Mouse (Mus musculus) CH12.LX (cell line): ENCODE data around the gene Klk7. TPM values are rescaled to one million over a fixed set of nuclear protein-coding genes. Genes with fewer than 3 reads are reported as not detected.

Source experiments
- DNase-seq: peaks from one replicate; pipeline ENCODE4 v3.0.0-alpha.2; 2013; ENCODE audit errors: extremely low read depth
- H3K27ac ChIP-seq: 2 replicates; pipeline ENCODE4 v1.5.1; 2012; ENCODE audit warnings: low read depth, mild to moderate bottlenecking, control low read depth, moderate library complexity; ENCODE audit not compliant: insufficient read depth
- H3K27me3 ChIP-seq: replicated peaks from 2 replicates; pipeline ENCODE3; 2012; ENCODE audit warnings: inconsistent platforms
- H3K36me3 ChIP-seq, 2 experiments: replicated peaks in 1 of 2; 2 replicates each; pipeline versions ENCODE3 to v1.6.1; 2012; ENCODE audit warnings: inconsistent platforms in 1 of 2, low read length in 1 of 2, mild to moderate bottlenecking in 1 of 2, mixed read lengths in 1 of 2, moderate library complexity in 1 of 2; ENCODE audit not compliant: control insufficient read depth in 1 of 2, insufficient read depth in 1 of 2
- H3K4me1 ChIP-seq, 2 experiments: 2 replicates each; pipeline ENCODE4 v1.6.1; 2012; ENCODE audit warnings: inconsistent platforms in 1 of 2, moderate library complexity in 1 of 2; ENCODE audit not compliant: insufficient read depth in 2 of 2, control insufficient read depth in 1 of 2
- H3K4me2 ChIP-seq: 2 replicates; pipeline ENCODE4 v1.6.1; 2012; ENCODE audit warnings: low read depth, mild to moderate bottlenecking, control low read depth; ENCODE audit not compliant: poor library complexity, insufficient read depth, severe bottlenecking
- H3K4me3 ChIP-seq, 3 experiments: fragments of 150-350 bp in 1 of 3; sonication (generic) in 1 of 3; replicated peaks in 1 of 3; 2 replicates each; pipeline versions ENCODE3 to v1.5.1; 2011 to 2012; ENCODE audit warnings: low read depth in 2 of 3, low read length in 2 of 3, mild to moderate bottlenecking in 2 of 3, moderate library complexity in 2 of 3, control low read depth in 1 of 3, improper control_type of control experiment in 1 of 3, inconsistent platforms in 1 of 3, mixed read lengths in 1 of 3; ENCODE audit not compliant: poor library complexity in 1 of 3
- H3K79me2 ChIP-seq: replicated peaks from 2 replicates; pipeline ENCODE4 v1.6.1; 2012; ENCODE audit warnings: mild to moderate bottlenecking, moderate library complexity; ENCODE audit not compliant: control insufficient read depth, poor library complexity, insufficient read depth, severe bottlenecking; ENCODE audit errors: extremely low read depth
- H3K9ac ChIP-seq: 2 replicates; pipeline ENCODE4 v1.6.1; 2012; ENCODE audit warnings: low read depth, mild to moderate bottlenecking, control low read depth, moderate library complexity; ENCODE audit not compliant: insufficient read depth
- H3K9me3 ChIP-seq: replicated peaks from 2 replicates; pipeline ENCODE3; 2012; ENCODE audit warnings: low read length, inconsistent platforms, mixed read lengths
- BHLHE40 ChIP-seq: IDR thresholded peaks from 2 replicates; pipeline ENCODE4 v1.6.1; 2011; ENCODE audit warnings: mild to moderate bottlenecking, low read depth, low read length, improper control_type of control experiment
- E2F4 ChIP-seq: IDR thresholded peaks from 2 replicates; pipeline ENCODE4 v1.6.1; 2011; ENCODE audit warnings: low read depth, low read length, improper control_type of control experiment; ENCODE audit not compliant: insufficient replicate concordance
- ELF1 ChIP-seq: IDR thresholded peaks from 2 replicates; pipeline ENCODE4 v1.6.1; 2014; ENCODE audit warnings: low read depth, mild to moderate bottlenecking, inconsistent platforms, low read length, improper control_type of control experiment
- GABPA ChIP-seq: IDR thresholded peaks from 2 replicates; pipeline ENCODE4 v1.6.1; 2012; ENCODE audit warnings: low read depth, low read length, improper control_type of control experiment, inconsistent platforms; ENCODE audit not compliant: insufficient replicate concordance
- IRF4 ChIP-seq: IDR thresholded peaks from 2 replicates; pipeline ENCODE4 v1.6.1; 2014; ENCODE audit warnings: low read depth, mild to moderate bottlenecking, inconsistent platforms, low read length, improper control_type of control experiment
- JUND ChIP-seq: conservative IDR thresholded peaks from 2 replicates; pipeline ENCODE4 v1.6.1; 2011; ENCODE audit warnings: low read depth, low read length, improper control_type of control experiment
- KAT2A ChIP-seq: IDR thresholded peaks from 2 replicates; pipeline ENCODE4 v1.6.1; 2012; ENCODE audit warnings: low read length, improper control_type of control experiment, inconsistent platforms; ENCODE audit not compliant: insufficient replicate concordance
- MAX ChIP-seq: IDR thresholded peaks from 2 replicates; pipeline ENCODE4 v1.6.1; 2011; ENCODE audit warnings: low read length, improper control_type of control experiment
- MAZ ChIP-seq: IDR thresholded peaks from 2 replicates; pipeline ENCODE4 v1.6.1; 2012; ENCODE audit warnings: low read depth, mild to moderate bottlenecking, inconsistent platforms, low read length, improper control_type of control experiment, moderate library complexity
- MEF2A ChIP-seq: IDR thresholded peaks from 2 replicates; pipeline ENCODE4 v1.6.1; 2014; ENCODE audit warnings: low read depth, mild to moderate bottlenecking, inconsistent platforms, low read length, improper control_type of control experiment, borderline replicate concordance
- MYC ChIP-seq: IDR thresholded peaks from 2 replicates; pipeline ENCODE4 v1.6.1; 2011; ENCODE audit warnings: low read depth, mild to moderate bottlenecking, improper control_type of control experiment, low read length
- PAX5 ChIP-seq: IDR thresholded peaks from 2 replicates; pipeline ENCODE4 v1.6.1; 2012; ENCODE audit warnings: low read length, inconsistent platforms, mixed read lengths
- POLR2A ChIP-seq: IDR thresholded peaks from 2 replicates; pipeline ENCODE4 v1.6.1; 2011; ENCODE audit warnings: low read depth, mild to moderate bottlenecking, improper control_type of control experiment, low read length
- POLR2AphosphoS2 ChIP-seq: IDR thresholded peaks from 2 replicates; pipeline ENCODE4 v1.6.1; 2011; ENCODE audit warnings: low read depth, low read length, improper control_type of control experiment
- SIN3A ChIP-seq: IDR thresholded peaks from 2 replicates; pipeline ENCODE4 v1.6.1; 2012; ENCODE audit warnings: low read length, improper control_type of control experiment, inconsistent platforms
- TCF12 ChIP-seq: IDR thresholded peaks from 2 replicates; pipeline ENCODE4 v1.6.1; 2014; ENCODE audit warnings: low read depth, mild to moderate bottlenecking, inconsistent platforms, low read length, improper control_type of control experiment
- ZKSCAN1 ChIP-seq: IDR thresholded peaks from 2 replicates; pipeline ENCODE4 v1.6.1; 2012; ENCODE audit warnings: low read depth, inconsistent platforms, low read length, improper control_type of control experiment, borderline replicate concordance
- ZMIZ1 ChIP-seq: IDR thresholded peaks from 2 replicates; pipeline ENCODE4 v1.6.1; 2012; ENCODE audit warnings: low read depth, mild to moderate bottlenecking, inconsistent platforms, low read length, improper control_type of control experiment
- dilution Hi-C: fragments of 300-500 bp; cut with MboI; formaldehyde crosslinking; loops from 2 replicates; pipeline ENCODE4 v1.14.3; 2020; ENCODE audit warnings: low sequenced_read_pairs; ENCODE audit not compliant: extremely low pct_unique_long_range_greater_than_20kb, extremely low pct_ligation_motif_present
- in situ Hi-C: fragments of 300-500 bp; cut with MboI; formaldehyde crosslinking; loops from 3 replicates; pipeline ENCODE4 v1.14.3; 2019; ENCODE audit warnings: low sequenced_read_pairs, low pct_ligation_motif_present, low pct_unique_long_range_greater_than_20kb, mixed read lengths
- polyA plus RNA-seq: library from polyadenylated mRNA; unstranded; fragments of >175 nt; gene quantifications from 2 replicates; pipeline ENCODE4 v1.2.1, GENCODE M21; 2012; ENCODE audit warnings: low read depth; ENCODE audit not compliant: insufficient read length
- total RNA-seq, 2 experiments: library from RNA; depleted of rRNA; stranded (reverse); fragments of 300-350 nt in 1 of 2; fragments of >200 nt in 1 of 2; gene quantifications; 2 replicates each; pipeline ENCODE4 v1.2.3; 2012 to 2014

Klk7 gene
- total and polyA plus RNA-seq, 3 experiments, result not detected

DNA sequence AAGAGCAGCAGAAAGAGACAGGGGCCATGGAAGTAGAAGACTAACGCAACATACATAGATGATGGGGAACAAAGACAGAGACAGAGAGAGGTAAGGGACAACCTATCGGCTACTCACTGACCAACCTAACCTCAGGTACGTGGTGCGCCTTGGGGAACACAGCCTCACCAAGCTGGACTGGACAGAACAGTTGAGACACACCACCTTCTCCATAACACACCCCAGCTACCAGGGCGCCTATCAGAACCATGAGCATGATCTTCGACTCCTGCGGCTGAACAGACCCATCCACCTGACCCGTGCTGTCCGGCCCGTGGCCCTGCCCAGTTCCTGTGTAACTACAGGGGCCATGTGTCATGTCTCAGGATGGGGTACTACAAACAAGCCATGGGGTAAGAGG lies 40.4 kb upstream of the Klk7 start:
- Histone ChIP-seq H3K9ac (no peak overlapping the region), H3K4me2 (no peak overlapping the region), H3K79me2 (no peaks in the 10 kb centered on the region), H3K4me1 (no peaks in the 10 kb centered on the region), H3K9me3 (no peaks in the 10 kb centered on the region), H3K27ac (no peak overlapping the region), H3K36me3 (no peaks in the 10 kb centered on the region), H3K27me3 (peaks cover 77% of the 10 kb centered on the region), H3K4me3 (no peak overlapping the region)
- in situ Hi-C loops, result no loop called here
- dilution Hi-C loops, result no loop called here
- TF ChIP-seq JUND, result no peak
- no peak for TF ChIP-seq ZMIZ1
- no peak for TF ChIP-seq MYC
- TF ChIP-seq BHLHE40, result no peak
- DNase-seq, result no peak

- no peaks in the 10 kb centered on the region for H3K79me2 ChIP-seq
- H3K9ac ChIP-seq, result no peak overlapping the region
- TF ChIP-seq ELF1 (no peak), GABPA (no peak), MAZ (no peak), ZMIZ1 (no peak), KAT2A (no peak), IRF4 (no peak), MAX (no peak), MEF2A (no peak), BHLHE40 (no peak), ZKSCAN1 (no peak), E2F4 (no peak), TCF12 (no peak), POLR2AphosphoS2 (no peak), POLR2A (no peak), PAX5 (no peak), SIN3A (no peak)
- H3K27ac ChIP-seq, result no peak overlapping the region
- dilution Hi-C loops (no loop called here), in situ Hi-C loops (no loop called here)
- H3K36me3 ChIP-seq, result no peaks in the 10 kb centered on the region
- H3K9me3 ChIP-seq, result no peaks in the 10 kb centered on the region
- H3K4me1 ChIP-seq, result no peaks in the 10 kb centered on the region
- no peak overlapping the region for H3K4me3 ChIP-seq
- no peak for DNase-seq
- peaks cover 82% of the 10 kb centered on the region for H3K27me3 ChIP-seq
- no peak overlapping the region for H3K4me2 ChIP-seq
Measured at GRCm38 (mm10) chr7:43771916-43772315, 39.2 kb upstream of the Klk7 start.
